Mouse (Mus musculus) intestine, embryonic 15.5 days (tissue): Measurements from ENCODE around the gene Anapc15. TPM values are rescaled to one million over a fixed set of nuclear protein-coding genes. Genes with fewer than 3 reads are reported as not detected.
"Not testable (repeated sequence)": the region's sequence is repeated elsewhere in the genome, so short reads cannot be mapped to it uniquely, and the experiment has no call there.

Source experiments
- ATAC-seq: fragments of 200-750 bp; cut with Nextera tagmentation; 2 replicates; pipeline ENCODE4 v1.8.0; 2017; ENCODE audit warnings: moderate TSS enrichment, moderate library complexity
- H3K27ac ChIP-seq: fragments of 300-500 bp; sonication (generic); 2 replicates; pipeline ENCODE4 v1.5.1; 2015; ENCODE audit warnings: mild to moderate bottlenecking, inconsistent platforms
- H3K27me3 ChIP-seq: fragments of 300-500 bp; sonication (generic); replicated peaks from 2 replicates; pipeline ENCODE4 v1.6.1; 2015; ENCODE audit warnings: inconsistent platforms
- H3K36me3 ChIP-seq: fragments of 300-500 bp; sonication (generic); 2 replicates; pipeline ENCODE4 v1.6.1; 2015; ENCODE audit warnings: inconsistent platforms
- H3K4me1 ChIP-seq: fragments of 300-500 bp; sonication (generic); replicated peaks from 2 replicates; pipeline ENCODE4 v1.6.1; 2015; ENCODE audit warnings: inconsistent platforms
- H3K4me2 ChIP-seq: fragments of 300-500 bp; sonication (generic); replicated peaks from 2 replicates; pipeline ENCODE4 v1.6.1; 2015; ENCODE audit warnings: mild to moderate bottlenecking, inconsistent platforms
- H3K4me3 ChIP-seq: fragments of 300-500 bp; sonication (generic); replicated peaks from 2 replicates; pipeline ENCODE4 v1.5.1; 2015; ENCODE audit warnings: inconsistent platforms
- H3K9ac ChIP-seq: fragments of 300-500 bp; sonication (generic); 2 replicates; pipeline ENCODE4 v1.6.1; 2015; ENCODE audit warnings: inconsistent platforms
- H3K9me3 ChIP-seq: fragments of 300-500 bp; sonication (generic); 2 replicates; pipeline ENCODE4 v1.6.1; 2016; ENCODE audit warnings: inconsistent platforms
- WGBS: fragments of 180-500 bp; shearing (Covaris S2); methylation state at CpG from one replicate; pipeline ENCODE4 v1.1.7; 2015; 5-methylcytosine and 5-hydroxymethylcytosine counted together
- polyA plus RNA-seq: library from polyadenylated mRNA; unstranded; fragments of >200 nt; fragmentation: Nextera tagmentation; extraction: Ambion mirVana; gene quantifications from 2 replicates; pipeline ENCODE4 v1.2.1, GENCODE M21; 2015

The Anapc15 gene
- polyA plus RNA-seq, 1 experiment from 2014 or later: 74.7 TPM

DNA sequence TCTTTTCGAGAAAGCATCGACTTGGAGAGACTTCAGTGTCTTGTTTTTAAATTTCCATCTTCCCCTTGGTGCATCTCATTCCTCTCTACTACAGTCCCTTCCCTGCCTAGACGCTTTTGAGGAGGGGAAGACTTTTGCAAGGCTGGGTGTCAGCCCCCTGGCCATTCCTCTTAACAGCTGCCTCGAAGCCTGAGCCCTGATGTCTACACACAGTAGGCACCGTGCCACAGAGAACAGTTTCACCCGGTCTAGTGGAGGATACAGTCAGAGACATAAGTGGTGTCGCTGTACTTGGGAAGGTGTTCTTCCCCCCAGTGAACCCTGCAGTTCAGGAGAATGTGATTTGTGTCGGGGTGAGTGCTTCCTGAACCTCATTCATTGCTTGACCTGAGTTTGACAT is 43.2 kb downstream of the Anapc15 start:
- Histone ChIP-seq H3K27ac (peak overlapping the region; percentile 96; the same call in 1 of the 2 replicates), H3K36me3 (peaks cover 9% of the 10 kb centered on the region; the same call in 1 of the 2 replicates), H3K9ac (peak overlapping the region; percentile 95), H3K4me2 (peak overlapping the region; percentile 62), H3K9me3 (no peaks in the 10 kb centered on the region), H3K4me3 (peak overlapping the region; percentile 81), H3K4me1 (peaks cover 10% of the 10 kb centered on the region), H3K27me3 (no peaks in the 10 kb centered on the region)
- WGBS: 58% methylated on average over 8 of the region's 8 CpGs
- ATAC-seq: no peak

DNA sequence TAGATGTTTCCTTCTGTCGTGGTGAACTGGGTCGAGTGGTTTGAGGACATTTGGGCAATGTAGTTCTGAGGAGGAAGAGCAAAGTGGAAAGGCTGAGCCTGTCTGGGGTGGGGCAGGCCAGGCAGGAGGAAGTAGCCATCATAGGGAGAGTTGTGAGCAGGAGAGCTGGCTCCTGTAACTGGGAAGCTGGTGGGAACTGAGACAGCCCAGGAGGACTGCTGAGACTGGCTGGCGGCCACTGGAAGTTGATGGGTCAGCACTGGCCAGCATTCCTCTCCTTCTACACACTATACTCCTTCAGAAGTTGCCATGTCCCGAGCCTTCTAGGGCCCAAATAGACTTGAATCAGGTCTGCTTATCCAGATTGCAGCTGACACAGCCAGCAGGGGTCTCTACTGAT is 44.9 kb downstream of the Anapc15 start:
- no peaks in the 10 kb centered on the region for H3K27me3 ChIP-seq
- no peak for ATAC-seq
- H3K9me3 ChIP-seq: no peaks in the 10 kb centered on the region
- H3K9ac ChIP-seq: no peak overlapping the region
- peaks cover 25% of the 10 kb centered on the region for H3K36me3 ChIP-seq
- WGBS: 64% methylated on average over 4 of the region's 4 CpGs
- H3K4me2 ChIP-seq: peak overlapping the region; percentile 22; the same call in 1 of the 2 replicates
- H3K27ac ChIP-seq: peak overlapping the region; percentile 40; the same call in 1 of the 2 replicates
- peaks cover 10% of the 10 kb centered on the region for H3K4me1 ChIP-seq
- no peak overlapping the region for H3K4me3 ChIP-seq

DNA sequence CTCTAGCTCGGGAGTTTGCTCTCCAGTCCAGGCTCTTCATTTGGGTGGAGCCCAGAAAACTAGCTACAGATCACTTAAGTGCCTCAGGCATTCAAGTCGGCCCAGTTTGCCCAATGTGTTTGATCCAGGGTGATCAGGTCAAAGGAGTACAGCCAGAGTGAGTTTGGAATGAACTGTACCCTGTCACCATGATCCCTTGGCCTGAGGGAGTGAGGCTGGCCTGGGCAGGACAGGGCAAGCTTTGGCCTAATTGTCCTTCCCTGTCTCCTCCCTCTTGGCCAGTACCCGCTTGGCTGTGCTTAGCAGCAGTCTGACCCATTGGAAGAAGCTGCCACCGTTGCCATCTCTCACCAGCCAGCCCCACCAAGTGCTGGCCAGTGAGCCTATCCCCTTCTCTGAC is 46.6 kb downstream of the Anapc15 start:
- Histone ChIP-seq H3K36me3 (peaks cover 31% of the 10 kb centered on the region), H3K9ac (no peak overlapping the region), H3K4me2 (no peak overlapping the region), H3K4me1 (peaks cover 10% of the 10 kb centered on the region), H3K27ac (no peak overlapping the region), H3K4me3 (no peak overlapping the region), H3K9me3 (no peaks in the 10 kb centered on the region), H3K27me3 (no peaks in the 10 kb centered on the region)
- WGBS: 87% methylated on average over 4 of the region's 4 CpGs
- ATAC-seq: no peak

DNA sequence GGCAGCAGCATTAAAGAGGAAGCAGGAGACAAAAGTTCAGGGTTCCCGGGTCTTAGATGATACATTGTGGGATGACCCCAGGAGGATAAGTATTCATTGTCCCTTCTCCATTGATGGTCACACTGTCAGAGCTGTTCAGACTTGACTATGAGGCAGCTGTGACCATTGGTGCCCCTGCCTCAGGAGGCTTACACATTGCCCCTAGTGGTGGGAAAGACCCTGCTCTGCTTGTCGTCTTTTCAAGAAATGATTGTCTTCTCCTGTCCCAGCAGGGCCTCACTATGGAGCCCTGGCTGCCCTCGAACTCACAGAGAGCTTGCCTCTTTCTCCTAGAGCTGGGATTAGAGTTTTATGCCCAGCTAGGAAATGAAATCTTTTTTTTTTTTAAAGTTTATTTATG is 48.5 kb downstream of the Anapc15 start:
- no peak overlapping the region for H3K4me2 ChIP-seq
- no peak overlapping the region for H3K9ac ChIP-seq
- H3K27ac ChIP-seq: no peak overlapping the region
- no peak overlapping the region for H3K4me3 ChIP-seq
- no peaks in the 10 kb centered on the region for H3K27me3 ChIP-seq
- peaks cover 31% of the 10 kb centered on the region for H3K36me3 ChIP-seq
- no peaks in the 10 kb centered on the region for H3K9me3 ChIP-seq
- WGBS: 67% methylated on average over 3 of the region's 3 CpGs
- peaks cover 6% of the 10 kb centered on the region for H3K4me1 ChIP-seq
- no peak for ATAC-seq

DNA sequence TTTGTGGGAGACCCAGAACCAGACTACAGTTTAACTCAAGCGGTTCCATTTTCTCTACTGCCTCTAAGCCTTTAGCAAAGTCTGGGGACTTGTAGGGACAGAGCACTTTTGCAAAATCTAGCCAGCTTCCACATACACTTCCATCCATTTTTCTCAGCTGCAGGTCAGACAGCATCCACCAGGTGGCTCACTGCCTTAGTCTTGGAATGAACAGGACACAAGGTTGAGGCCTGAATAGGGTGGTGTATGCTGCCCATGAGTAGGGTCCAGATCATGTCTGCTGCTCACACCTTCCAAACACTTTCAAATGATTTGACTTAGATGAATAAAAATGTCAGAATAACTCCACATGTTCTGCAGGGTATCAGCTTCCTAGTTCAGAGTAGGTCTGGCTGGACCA is 54.6 kb downstream of the Anapc15 start:
- 14% methylated on average over 1 of the region's 1 CpGs for WGBS
- peak; percentile 68; the same call in 1 of the 2 replicates for ATAC-seq
- no peaks in the 10 kb centered on the region for H3K27me3 ChIP-seq
- H3K9ac ChIP-seq: no peak overlapping the region
- H3K36me3 ChIP-seq: peaks cover 9% of the 10 kb centered on the region; the same call in 1 of the 2 replicates
- no peak overlapping the region for H3K4me2 ChIP-seq
- no peak overlapping the region for H3K4me3 ChIP-seq
- H3K4me1 ChIP-seq: no peaks in the 10 kb centered on the region
- H3K9me3 ChIP-seq: no peaks in the 10 kb centered on the region
- H3K27ac ChIP-seq: no peak overlapping the region

DNA sequence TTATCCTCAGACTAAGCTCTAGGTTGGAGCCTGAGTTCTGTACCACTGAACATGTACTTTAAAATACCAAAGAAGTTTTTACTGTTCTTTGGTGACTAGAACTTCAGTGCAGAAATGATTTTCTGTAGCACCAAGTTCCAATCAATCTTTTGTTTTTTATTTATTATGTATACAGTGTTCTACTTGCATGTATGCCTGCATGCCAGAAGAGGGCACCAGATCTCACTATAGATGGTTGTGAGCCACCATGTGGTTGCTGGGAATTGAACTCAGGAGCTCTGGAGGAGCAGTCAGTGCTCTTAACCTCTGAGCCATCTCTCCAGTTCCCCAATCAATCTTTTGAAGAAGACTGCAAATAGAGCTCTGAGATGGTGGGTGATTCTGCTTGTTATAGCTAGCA is 62.4 kb downstream of the Anapc15 start:
- H3K4me2 ChIP-seq, ATAC-seq, H3K4me1 ChIP-seq, H3K4me3 ChIP-seq, H3K27ac ChIP-seq, H3K27me3 ChIP-seq, H3K9me3 ChIP-seq, H3K9ac ChIP-seq, H3K36me3 ChIP-seq: not testable (repeated sequence)

DNA sequence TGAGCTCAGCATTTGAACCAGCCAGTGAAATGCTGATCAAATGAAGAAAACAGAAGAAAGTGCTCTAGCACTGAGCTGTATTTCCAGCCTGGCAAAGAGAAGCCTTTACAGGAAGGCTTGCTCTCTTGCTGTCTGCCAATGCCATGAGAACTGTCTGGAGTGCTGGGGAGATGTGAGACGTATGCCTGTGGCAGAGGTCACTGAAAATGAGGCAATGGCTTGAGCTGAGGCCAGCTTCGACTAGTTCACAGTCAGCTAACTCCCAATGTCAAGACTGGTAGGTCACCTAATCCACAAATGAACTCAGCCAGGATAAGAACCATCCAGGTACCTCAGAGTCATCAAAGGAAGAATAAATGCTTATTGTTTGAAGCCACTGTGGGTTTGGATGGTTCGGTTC is 64.6 kb downstream of the Anapc15 start:
- Histone ChIP-seq H3K4me2 (no peak overlapping the region), H3K9me3 (no peaks in the 10 kb centered on the region), H3K27me3 (no peaks in the 10 kb centered on the region), H3K36me3 (no peaks in the 10 kb centered on the region), H3K9ac (no peak overlapping the region), H3K4me1 (no peaks in the 10 kb centered on the region), H3K27ac (no peak overlapping the region), H3K4me3 (no peak overlapping the region)
- ATAC-seq: no peak
- 82% methylated on average over 3 of the region's 3 CpGs for WGBS

DNA sequence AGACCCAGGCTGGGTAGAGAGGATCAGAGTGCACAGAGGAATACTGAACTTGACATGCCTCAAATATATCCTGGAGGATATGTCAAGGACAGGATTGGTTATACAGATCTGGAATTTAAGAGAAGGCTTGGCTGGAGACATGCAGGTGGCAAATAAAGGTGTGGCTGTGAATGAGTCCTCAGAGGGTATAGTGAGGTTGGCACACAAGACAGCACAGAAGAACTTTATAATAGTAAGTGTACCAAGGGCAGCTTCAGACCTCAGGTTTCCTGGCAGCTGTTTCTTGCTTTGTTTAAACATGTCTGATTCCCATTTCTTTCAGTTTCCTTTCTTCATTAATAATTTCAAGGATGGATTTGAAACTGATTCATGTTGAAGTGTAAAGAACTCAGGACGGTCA is 69.0 kb downstream of the Anapc15 start:
- H3K27ac ChIP-seq: no peak overlapping the region

DNA sequence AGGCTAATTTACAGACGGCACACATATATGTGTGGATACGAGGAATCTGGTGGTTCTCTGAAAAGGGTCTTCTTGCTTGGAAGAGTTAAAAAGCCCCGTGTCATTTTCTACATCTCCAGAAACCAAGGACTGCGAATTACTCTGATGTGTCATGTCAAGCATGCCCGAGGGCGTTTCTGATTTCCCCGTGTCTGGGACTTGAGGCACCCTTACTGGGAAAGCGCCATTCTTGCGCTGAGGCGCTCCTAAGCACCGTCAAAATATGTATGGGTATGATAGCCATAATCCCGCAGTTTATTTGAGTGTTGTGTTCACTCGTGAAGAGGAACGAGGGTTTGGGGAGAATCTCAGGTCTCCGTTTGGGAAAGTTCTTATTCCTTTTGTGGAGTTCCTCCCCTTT is 69.8 kb downstream of the Anapc15 start:
- Histone ChIP-seq H3K27me3 (no peaks in the 10 kb centered on the region), H3K9me3 (no peaks in the 10 kb centered on the region), H3K36me3 (no peaks in the 10 kb centered on the region), H3K4me1 (peaks cover 7% of the 10 kb centered on the region), H3K4me3 (peak overlapping the region; percentile 86), H3K9ac (peak overlapping the region; percentile 89), H3K4me2 (peak overlapping the region; percentile 68), H3K27ac (peak overlapping the region; percentile 79)
- 2% methylated on average over 15 of the region's 15 CpGs for WGBS
- ATAC-seq: peak; percentile 42

More for the DNA sequence above, 69.0 kb downstream of the Anapc15 start:
- no peak for ATAC-seq
- H3K36me3 ChIP-seq: no peaks in the 10 kb centered on the region
- no peaks in the 10 kb centered on the region for H3K27me3 ChIP-seq
- peak overlapping the region; percentile 68 for H3K4me2 ChIP-seq
- peaks cover 7% of the 10 kb centered on the region for H3K4me1 ChIP-seq
- no peaks in the 10 kb centered on the region for H3K9me3 ChIP-seq
- H3K4me3 ChIP-seq: no peak overlapping the region; the same call in 1 of the 2 replicates
- no peak overlapping the region for H3K9ac ChIP-seq
- WGBS: 63% methylated on average over 1 of the region's 1 CpGs

DNA sequence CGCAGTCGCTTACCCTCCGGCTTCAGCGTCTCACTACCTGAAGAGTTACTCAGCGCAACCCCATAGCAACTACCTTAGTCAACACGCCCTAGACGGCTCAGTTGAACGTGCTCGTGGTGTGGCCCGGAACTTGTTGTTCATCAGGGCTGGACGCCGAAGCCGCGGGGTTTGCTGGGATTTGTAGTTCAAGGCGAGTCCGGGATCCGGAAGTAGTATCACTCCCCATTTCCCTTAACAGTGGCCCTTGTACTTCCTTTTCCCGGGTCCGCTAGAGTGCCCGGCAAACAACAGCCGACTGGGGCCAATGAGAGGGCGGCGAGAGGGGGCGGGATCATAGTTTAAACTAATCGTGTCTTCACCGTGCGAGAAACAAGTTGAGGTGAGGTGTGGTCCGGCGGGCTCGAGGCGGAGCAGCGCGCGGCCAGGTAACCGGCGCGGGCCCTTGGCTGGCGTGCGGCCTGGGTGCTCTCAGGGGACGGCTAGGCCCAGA is 70.3 kb downstream of the Anapc15 start, which contains the start of the genes Lrrc51 and Numa1:
Lrrc51 (minus strand) TSS at position 145 of the 490 bp plus-strand sequence.
Numa1 (plus strand) TSS at position 361 of the 490 bp plus-strand sequence.
- Histone ChIP-seq H3K4me1 (peaks cover 7% of the 10 kb centered on the region), H3K9me3 (no peaks in the 10 kb centered on the region), H3K4me2 (peak within 1 kb of the TSS; percentile 71), H3K4me3 (peak within 1 kb of the TSS; percentile 86), H3K27me3 (no peaks in the 10 kb centered on the region), H3K9ac (peak within 1 kb of the TSS; percentile 89), H3K36me3 (no peaks in the 10 kb centered on the region), H3K27ac (peak within 1 kb of the TSS; percentile 81)
- ATAC-seq: peak; percentile 98
- WGBS: under 1% methylated on average over 40 of the region's 40 CpGs

DNA sequence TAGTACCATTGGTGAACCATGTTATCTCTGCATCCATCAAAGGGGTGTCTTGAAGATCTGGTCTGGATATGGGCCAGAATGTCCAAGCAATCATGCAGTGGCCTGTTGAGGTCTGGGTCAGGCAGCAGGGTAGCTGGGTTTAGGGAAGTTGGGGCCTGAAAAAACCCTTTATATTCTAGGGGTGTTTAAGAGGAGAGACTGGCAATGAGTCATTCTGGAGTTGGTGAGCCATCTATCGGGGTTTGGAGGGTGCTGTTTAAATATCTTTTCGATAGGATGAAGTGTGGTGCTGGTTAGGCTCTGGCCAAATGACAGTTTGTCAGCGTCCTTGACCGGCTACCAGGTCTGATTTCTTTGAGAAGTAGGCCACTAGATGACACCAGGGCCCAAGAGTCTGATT is 72.4 kb downstream of the Anapc15 start:
- Histone ChIP-seq H3K27me3 (no peaks in the 10 kb centered on the region), H3K4me1 (peaks cover 7% of the 10 kb centered on the region), H3K9ac (no peak overlapping the region), H3K4me3 (no peak overlapping the region), H3K36me3 (0 out of 2 replicates have a peak, but pooled peaks cover 2% of the 10 kb centered on the region), H3K27ac (no peak overlapping the region), H3K4me2 (no peak overlapping the region), H3K9me3 (no peaks in the 10 kb centered on the region)
- ATAC-seq: no peak
- 95% methylated on average over 4 of the region's 4 CpGs for WGBS

DNA sequence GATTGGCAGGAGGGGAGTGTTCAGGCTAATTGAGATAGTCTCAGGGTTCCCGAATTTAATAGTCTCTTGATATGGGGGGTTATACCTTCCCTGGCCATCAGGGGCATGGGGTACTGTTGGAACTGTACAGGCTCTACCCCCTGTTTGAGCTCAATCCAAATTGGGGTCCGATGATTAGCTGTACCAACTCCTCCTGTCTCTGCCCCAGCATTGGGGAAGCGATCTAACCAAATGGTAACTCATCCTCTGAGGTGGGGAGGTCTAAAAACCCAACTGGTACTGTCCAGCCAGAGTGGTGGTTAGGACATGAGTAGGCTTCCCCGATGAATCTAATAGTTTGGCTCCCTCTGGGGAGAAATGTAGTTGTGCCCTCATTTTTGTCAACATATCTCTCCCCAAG is 73.5 kb downstream of the Anapc15 start:
- Histone ChIP-seq H3K27me3 (no peaks in the 10 kb centered on the region), H3K36me3 (0 out of 2 replicates have a peak, but pooled peaks cover 2% of the 10 kb centered on the region), H3K27ac (no peak overlapping the region), H3K4me1 (peaks cover 7% of the 10 kb centered on the region), H3K4me3 (no peak overlapping the region), H3K9ac (no peak overlapping the region), H3K4me2 (no peak overlapping the region), H3K9me3 (no peaks in the 10 kb centered on the region)
- no peak for ATAC-seq
- WGBS: 94% methylated on average over 4 of the region's 4 CpGs

DNA sequence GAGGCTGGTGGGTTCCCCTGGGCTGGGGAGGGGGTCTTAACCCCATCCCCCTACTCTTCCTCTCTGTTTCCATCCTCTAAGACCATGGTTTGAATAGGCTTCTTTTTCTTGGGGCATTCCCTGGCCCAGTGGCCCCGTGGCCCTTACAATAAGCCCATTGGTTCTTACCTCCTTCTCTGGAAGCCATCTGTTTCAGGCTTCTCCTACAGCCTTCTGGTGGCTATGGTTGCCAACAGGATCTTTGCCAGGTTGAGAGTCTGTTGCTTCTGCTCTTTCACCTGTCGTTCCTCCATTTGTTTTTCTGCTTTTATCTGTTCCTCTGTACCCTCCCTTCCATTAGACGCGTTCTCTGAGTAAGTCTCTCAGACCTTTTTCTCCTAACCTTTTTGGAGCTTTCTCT is 74.1 kb downstream of the Anapc15 start:
- Histone ChIP-seq H3K27me3 (no peaks in the 10 kb centered on the region), H3K4me2 (no peak overlapping the region), H3K9ac (no peak overlapping the region), H3K27ac (no peak overlapping the region), H3K4me3 (no peak overlapping the region), H3K9me3 (no peaks in the 10 kb centered on the region), H3K4me1 (peaks cover 7% of the 10 kb centered on the region), H3K36me3 (0 out of 2 replicates have a peak, but pooled peaks cover 2% of the 10 kb centered on the region)
- 95% methylated on average over 4 of the region's 4 CpGs for WGBS
- ATAC-seq: no peak
